Mouse (Mus musculus): Measurements from ENCODE around the gene Hoxd1. TPM values are rescaled to one million over a fixed set of nuclear protein-coding genes. Genes with fewer than 3 reads are reported as not detected.

Gene Hoxd1
- total RNA-seq, 2 experiments from 2014 or later = 0.25 TPM; not detected in 1

DNA sequence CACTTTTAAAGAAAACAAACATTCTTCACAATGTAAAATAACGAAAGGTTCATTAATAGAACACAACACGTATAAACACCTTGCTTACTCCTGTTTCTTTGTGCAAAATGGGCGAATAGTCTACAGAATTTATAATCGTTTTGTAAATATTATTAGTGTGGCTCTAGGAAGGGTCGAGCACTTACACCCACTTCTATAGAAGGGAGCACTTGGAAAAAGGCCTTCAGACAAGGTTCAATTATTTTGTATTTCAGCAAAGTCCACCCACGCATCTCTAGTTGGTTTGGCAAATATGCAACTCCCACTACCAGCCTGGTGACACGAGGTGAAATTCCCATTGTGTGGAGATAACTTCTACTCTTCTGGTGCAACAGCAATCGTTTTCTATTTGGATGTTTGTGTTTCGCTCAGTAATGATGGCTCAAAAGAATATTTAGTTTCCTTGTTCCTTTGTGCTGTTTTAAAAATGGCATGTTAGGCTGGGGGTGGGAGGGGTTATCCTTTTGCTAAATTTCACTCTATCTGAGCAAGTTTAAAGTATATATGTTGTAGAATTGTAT is 14.3 kb upstream of the Hoxd1 start:
- no peak for DNase-seq

DNA sequence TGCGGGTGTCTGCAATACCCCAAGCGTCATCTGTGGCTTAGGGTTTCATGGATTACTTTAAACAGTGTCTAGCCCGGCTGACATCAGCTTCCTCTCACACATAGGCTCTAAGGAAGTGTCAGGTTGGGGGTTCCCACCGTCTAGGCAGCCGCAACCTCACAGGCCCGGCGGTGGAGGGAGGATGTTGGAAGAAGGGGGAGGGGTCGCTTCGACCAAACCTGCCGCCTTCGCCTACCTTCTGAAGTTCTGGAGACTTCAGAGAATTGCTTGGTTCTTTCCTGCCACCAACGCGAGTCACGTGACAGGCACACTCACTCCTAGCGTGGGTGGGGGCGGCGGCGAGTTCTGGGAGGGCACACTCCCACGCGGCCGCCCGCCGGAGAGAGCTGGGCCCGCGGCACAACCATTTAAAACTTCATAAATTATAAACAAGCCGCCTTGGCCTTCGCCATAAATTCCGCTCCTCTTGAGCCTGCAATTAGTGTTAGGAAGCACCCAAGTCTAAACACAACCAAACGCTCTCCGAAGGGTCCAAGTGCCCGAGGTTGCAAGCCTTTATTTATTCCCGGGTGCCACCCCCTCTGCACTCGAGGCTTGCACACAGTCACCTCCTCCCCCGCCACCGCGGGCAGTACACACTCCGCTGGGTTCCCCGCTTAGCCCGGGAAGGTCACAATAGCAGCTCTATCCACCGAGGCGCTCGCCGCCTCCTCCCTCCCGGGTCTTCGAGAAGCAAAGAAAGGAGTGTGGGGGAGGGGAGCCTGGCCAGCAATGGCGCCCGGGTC is 13.3 kb upstream of the Hoxd1 start:
- DNase-seq = no peak

DNA sequence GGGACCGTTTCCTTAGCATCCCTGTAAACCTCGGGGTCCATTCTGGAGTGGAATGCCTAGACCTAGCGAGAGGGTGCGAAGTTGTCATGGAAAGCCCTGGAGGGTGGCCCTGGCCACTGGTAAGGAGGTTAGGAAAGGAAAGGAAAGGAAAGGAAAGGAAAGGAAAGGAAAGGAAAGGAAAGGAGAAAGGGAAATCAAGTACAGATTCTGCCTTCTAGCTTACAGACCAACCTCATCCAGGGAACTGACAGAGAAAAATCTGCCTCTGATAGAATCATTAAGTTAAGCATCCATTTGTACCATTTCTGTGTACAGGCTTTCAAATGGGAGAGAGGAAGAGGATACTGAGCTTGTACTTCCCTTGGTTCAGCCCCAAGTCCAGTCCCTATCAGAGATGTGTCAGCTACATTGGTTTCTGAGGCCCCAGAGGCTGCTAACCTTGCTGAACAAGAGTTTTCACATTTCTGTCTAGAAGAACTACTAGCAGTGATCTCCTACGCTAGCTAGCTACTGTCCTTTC is 12.0 kb upstream of the Hoxd1 start:
- DNase-seq = no peak

DNA sequence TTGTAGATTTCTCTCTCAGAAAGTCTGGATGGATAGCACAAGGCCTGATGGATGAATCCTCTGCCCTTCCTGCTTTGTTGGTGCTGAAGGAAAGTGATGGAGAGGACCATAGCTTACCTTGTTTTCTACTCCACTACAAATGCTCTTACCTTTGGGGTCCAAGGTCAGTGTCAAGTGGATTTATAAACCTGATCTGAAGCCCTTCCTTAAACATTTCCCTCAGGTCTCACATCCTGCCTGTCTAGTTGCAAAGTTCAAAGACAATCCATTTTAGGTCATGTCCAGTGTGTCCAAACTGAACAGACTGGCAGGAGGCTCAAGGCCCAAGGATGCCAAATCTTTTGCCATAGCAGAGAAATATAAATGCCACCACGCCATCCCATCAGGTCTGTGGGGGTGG is 10.9 kb upstream of the Hoxd1 start:
- no peak for DNase-seq

DNA sequence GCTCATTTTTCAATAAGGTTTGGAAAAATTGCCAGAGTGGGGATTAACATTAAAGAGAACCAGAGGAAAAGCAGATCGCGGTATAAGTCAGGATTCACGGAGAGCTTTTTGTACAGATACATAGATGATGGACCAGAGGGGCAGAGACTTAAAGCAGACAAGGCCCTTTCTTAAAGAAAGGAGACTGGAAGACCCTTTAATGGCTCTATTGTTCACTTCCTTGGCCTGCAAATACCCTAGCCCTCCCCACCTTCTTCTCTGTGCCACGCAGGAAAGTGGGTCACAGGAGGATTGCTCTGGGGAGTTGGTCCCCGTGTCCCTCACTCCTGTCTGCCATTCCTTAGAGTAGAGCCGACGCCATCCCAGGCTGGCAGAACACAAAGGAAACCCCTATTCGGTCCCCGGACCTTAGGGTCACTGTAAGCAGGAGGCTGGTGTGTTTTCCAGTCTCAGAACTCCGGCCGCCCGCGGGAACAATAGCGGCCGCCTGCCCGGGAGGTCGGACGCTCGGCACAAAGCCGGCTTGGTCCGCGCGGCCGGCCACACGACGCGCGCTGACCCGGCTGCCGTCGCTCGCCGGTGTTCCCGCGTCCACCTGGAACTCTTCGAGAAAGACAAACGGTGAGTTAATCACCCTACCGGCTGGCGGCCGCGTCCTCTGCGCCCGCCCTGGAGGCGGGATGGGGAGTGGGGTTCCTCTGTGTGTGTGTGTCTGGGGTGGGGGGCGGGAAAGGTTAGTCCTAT is 10.2 kb upstream of the Hoxd1 start:
- DNase-seq = no peak

DNA sequence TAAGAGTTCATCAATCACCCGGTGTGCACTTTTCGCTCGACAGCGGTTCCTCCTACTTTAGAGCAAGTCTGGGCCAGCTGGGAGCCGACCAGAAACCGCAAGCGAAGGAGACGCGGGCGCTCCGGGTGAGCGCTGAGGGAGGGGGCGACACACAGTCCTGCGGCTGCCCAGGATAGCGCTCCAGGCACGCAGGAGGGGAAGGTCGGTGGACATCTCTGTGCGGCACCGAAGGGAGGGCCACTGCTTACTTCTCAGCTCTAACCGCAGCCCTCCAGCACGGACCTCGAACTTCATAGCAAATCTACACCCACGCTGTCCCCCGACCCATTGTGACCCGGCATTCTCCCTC is 9.6 kb upstream of the Hoxd1 start:
- DNase-seq = no peak

DNA sequence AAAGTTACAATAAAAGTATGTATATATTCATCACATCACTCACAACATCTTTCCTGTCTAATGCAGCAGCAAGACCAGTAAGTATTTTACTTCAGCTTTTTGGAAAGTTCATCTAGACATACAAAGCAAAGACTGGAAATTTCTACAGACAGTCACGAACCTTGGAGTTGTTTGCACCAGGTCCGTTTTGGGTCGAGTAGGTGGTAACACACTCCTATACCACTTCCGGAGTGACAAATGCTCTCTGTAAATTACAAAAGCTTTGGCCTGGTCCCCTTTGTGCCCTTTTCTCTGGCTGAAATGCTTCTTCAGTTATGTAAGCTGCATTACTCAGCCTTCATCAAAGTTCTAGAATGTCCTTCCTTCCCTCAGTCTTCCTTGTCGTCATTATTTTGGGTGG is 9.1 kb upstream of the Hoxd1 start:
- no peak for DNase-seq

DNA sequence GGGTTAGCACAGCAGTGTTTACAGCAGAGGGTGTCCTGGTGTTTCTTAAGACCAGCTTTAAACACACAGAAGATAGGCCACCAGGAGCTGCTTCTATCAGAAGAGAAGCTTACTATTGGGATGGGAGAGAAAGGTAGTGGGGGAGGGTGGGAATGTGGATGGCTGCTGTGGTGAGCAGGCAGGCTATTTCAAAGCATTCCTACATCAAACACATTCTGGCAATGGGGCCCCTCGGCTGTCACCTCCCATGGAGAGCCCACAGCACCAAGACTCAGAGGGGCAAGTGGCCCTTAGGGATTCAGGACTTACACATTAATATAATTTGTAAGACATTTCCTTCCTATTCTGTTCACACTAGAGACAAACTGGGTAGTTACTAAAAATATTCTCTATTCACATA is 2.6 kb upstream of the Hoxd1 start:
- no peak for DNase-seq

DNA sequence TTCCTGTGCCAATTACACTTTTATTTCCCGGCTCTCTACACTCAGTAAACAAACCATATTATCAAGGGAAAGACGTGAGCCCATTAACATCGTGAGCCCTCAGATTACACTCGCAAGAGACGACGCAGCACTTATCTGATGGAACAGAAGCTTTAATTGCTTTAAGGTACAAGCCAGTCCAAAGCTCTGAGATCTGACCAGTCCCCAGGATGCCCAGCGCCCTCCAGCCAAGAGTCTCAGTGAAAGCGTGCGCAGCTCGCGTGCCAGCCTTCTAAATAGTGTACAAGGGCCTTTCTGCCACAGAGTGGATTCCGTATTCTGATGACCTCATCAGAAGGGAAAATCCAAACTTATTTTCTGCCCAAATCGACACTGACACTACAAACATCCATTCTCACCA is 839 bp upstream of the Hoxd1 start:
- DNase-seq = no peak

DNA sequence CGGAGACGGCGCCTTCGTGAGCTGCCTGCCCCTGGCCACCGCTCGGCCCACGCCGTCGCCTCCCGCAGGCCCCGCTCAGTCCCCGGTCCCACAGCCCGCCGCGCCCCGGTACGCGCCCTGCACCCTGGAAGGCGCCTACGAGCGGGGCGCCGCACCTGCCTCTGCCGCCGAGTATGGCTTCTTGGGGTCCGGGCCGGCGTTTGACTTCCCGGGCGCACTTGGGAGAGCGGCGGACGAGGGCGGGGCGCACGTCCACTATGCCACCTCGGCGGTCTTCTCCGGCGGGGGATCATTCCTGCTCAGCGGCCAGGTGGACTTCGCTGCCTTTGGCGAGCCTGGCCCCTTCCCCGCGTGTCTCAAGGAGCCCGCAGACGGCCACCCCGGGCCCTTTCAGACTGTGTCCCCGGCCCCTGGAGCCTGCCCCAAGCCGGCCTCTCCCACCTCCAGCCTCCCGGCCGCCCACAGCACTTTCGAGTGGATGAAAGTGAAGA is 510 bp downstream of the Hoxd1 start:
- no peak for DNase-seq

DNA sequence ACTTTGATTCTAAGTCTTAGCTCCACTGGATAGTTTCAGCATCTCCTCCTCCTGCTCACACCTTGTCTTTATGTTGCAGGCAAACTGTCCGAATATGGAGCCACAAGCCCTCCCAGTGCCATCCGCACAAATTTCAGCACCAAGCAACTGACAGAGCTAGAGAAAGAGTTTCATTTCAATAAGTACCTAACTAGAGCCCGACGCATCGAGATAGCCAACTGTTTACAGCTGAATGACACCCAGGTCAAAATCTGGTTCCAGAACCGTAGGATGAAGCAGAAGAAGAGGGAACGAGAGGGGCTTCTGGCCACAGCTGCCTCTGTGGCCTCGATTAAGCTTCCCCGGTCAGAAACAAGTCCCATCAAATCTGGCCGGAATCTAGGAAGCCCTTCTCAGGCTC is 1.2 kb downstream of the Hoxd1 start:
- no peak for DNase-seq

DNA sequence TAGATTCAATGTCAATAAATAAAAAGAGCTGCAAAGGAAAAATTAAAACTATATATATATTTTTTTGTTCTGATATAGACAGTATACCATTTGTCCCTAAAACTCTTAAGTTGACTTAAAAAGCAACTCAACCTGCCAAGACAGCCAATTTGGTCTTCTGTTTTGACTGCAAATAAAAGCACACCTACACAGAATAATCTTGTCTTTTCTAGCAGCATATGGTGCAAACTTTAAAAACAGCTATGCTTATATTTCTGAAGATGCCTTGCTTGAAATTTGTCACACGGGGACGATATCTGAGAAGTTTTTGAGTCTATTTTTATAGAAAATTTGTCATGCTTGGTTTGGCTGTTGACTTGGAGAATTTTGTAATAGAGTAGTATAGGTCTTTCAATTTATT is 11.6 kb downstream of the Hoxd1 start:
- DNase-seq = no peak

DNA sequence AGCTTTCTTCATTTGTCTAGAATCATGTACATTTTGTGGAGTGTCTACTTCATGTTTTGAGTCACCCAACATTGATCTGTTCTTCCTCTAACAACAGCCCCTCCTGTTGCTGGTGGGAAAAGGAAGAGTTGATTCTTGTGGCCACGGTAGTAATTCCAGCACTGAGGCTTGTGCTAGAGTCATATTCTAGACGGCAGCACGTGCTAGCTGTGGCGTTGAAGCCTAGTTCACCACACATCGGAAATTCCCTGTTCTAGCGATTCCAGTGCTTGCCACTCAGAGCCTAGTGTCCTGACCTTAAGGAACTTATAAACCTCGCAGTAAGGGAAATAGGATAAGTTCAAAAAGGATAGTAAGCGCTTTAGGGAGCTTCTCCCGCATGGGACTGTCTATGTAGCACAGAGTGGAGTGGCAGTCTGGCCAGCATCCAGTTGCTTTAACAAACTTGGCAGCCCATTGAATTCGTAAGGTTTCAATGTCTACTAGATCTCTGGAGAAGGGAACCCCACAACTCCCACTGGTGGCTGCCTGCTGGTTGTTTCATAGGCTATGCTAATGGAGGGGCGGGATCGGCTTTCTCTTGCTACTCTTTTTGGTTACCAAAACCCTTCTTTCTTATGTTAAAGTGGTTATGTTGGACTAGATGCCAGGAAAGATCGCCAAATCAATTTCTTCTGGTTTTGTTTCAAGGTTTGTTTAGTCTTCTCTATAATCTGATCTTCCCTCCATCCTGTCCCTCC is 14.9 kb downstream of the Hoxd1 start:
- DNase-seq = no peak

DNA sequence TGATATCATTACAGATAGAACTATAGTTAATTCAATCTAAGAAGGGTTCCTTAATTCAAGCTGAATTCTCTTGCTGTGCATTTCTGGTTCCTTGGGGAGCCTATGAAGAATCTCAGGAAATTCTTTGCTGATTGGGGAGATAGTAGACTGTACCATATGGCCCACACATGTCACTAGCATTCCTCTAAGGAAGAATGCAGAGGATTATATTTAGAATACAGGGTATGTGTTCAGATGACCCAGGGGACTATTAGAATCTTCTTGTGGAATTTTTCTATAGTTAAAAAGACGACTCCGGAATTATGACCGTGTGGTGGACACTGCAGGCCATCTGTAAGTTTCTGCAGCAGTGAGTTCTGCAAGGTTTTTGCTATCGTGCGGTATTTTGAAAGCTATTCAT is 18.6 kb downstream of the Hoxd1 start:
- DNase-seq = no peak

DNA sequence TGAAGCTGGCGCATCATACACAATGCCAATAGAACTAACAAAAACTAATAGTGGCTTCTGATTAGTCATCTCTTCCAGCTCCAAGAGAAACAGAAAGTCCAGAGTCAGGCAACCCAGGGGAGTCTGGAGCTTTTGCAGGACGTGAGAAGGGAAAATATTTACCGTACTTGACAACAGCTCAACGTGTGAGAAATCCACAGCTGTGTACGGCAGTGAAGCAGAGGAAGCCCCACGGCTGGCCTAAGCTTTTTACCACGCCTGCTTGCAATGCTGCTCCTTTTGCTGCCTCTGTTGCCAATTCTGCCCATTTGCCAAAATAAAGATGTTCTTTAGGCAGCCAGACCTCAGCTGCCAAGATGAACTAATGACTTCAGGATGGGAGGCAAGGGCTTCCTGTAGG is 32.8 kb downstream of the Hoxd1 start:
- DNase-seq = no peak

DNA sequence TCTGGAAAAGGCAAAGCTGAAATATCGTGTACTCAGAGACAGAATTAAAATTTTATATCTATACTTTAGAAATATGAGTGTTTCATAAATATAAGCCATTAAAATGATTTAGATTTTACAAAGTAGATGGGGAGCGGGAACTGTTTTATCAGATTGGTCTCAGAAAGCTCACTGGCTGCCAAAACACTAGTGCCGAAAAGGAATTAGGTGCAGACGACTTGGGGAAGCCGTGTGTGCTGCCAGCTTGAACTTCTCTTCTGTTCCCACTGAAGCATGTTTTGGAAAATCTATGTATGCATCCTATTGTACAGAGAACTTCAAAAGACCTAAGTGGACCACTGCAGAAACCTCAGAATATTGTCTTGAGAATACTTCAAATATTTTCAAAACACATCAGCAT is 45.7 kb downstream of the Hoxd1 start:
- DNase-seq = no peak

Small RNA genes within 50 kb of the gene (microRNA-seq; reads per million reads assigned to microRNA genes)
- gene Mir10b = 16.4 to 40.0 reads per million in 2 experiments

Other genes with a start within 250 kb of the Hoxd1 start
- gene Lnpk, start 183.5 kb upstream of the Hoxd1 start, total RNA-seq (2021) = 10 to 100 TPM; 56.3 to 67.8 TPM
- not detected for gene Evx2, start 103.4 kb upstream of the Hoxd1 start, total RNA-seq (2021)
- gene Hoxd13, start 94.7 kb upstream of the Hoxd1 start, total RNA-seq (2021) = not detected
- not detected for gene Hoxd12, start 88.0 kb upstream of the Hoxd1 start, total RNA-seq (2021)
- not detected for gene Hoxd11, start 83.4 kb upstream of the Hoxd1 start, total RNA-seq (2021)
- not detected for gene Hoxd10, start 71.1 kb upstream of the Hoxd1 start, total RNA-seq (2021)
- gene Hoxd9, start 65.3 kb upstream of the Hoxd1 start, total RNA-seq (2021) = not detected
- gene Hoxd8, start 58.4 kb upstream of the Hoxd1 start, total RNA-seq (2021) = not detected
- gene Hoxd3, start 51.1 kb upstream of the Hoxd1 start, total RNA-seq (2021) = not detected
- not detected for gene Hoxd4, start 51.1 kb upstream of the Hoxd1 start, total RNA-seq (2021)
- gene Gm28230, start 36.3 kb upstream of the Hoxd1 start, total RNA-seq (2021) = not detected
- gene Mtx2, start 62.8 kb downstream of the Hoxd1 start, total RNA-seq (2021) = 10 to 100 TPM; 42.2 to 51.1 TPM